Mouse (Mus musculus): ENCODE data around the gene Ago3.

Ago3 gene

GRCm38 (mm10) chr4:126415707-126416106 lies 13.6 kb downstream of the Ago3 start:
- no peak for DNase-seq

- no peak for DNase-seq
Measured at GRCm38 (mm10) chr4:126412526-126412925, 16.8 kb downstream of the Ago3 start.

- peak in 1 of 2 experiments; percentile 5 for DNase-seq
Measured at GRCm38 (mm10) chr4:126371497-126371896, 57.9 kb downstream of the Ago3 start.

GRCm38 (mm10) chr4:126360069-126360468 lies 69.3 kb downstream of the Ago3 start:
- no peak for DNase-seq

- DNase-seq, result no peak
Measured at GRCm38 (mm10) chr4:126343451-126343850, 85.9 kb downstream of the Ago3 start.

GRCm38 (mm10) chr4:126339461-126339860 lies 89.9 kb downstream of the Ago3 start:
- no peak for DNase-seq

- peak; percentile 42 to 59 for DNase-seq
Measured at GRCm38 (mm10) chr4:126332358-126332757, 97.0 kb downstream of the Ago3 start.

GRCm38 (mm10) chr4:126331751-126332150 lies 97.6 kb downstream of the Ago3 start:
- no peak for DNase-seq

GRCm38 (mm10) chr4:126330295-126330694 lies 99.1 kb downstream of the Ago3 start:
- DNase-seq, result no peak

GRCm38 (mm10) chr4:126326036-126326435 lies 103.3 kb downstream of the Ago3 start:
- DNase-seq, result no peak

- DNase-seq, result peak; percentile 63 to 67
Measured at GRCm38 (mm10) chr4:126325281-126325861, 104.0 kb downstream of the Ago3 start, which contains the start of gene Tekt2. TSS of gene Tekt2 (minus strand) at chr4:126325688.

- DNase-seq, result peak; percentile 83 to 86
Measured at GRCm38 (mm10) chr4:126324861-126325260, 104.5 kb downstream of the Ago3 start.

- DNase-seq, result no peak
Measured at GRCm38 (mm10) chr4:126322646-126323045, 106.7 kb downstream of the Ago3 start.

- peak in 1 of 2 experiments; percentile 40 for DNase-seq
Measured at GRCm38 (mm10) chr4:126321854-126322511, 107.4 kb downstream of the Ago3 start.

- DNase-seq, result peak; percentile 100
Measured at GRCm38 (mm10) chr4:126321111-126321853, 108.1 kb downstream of the Ago3 start, which contains the start of gene Adprhl2. TSS of gene Adprhl2 (minus strand) at chr4:126321703.

- DNase-seq, result no peak
Measured at GRCm38 (mm10) chr4:126319806-126320205, 109.5 kb downstream of the Ago3 start.

GRCm38 (mm10) chr4:126316443-126317040 lies 112.8 kb downstream of the Ago3 start:
- peak; percentile 62 to 72 for DNase-seq

GRCm38 (mm10) chr4:126315931-126316330 lies 113.4 kb downstream of the Ago3 start:
- peak; percentile 74 to 76 for DNase-seq

- peak in 1 of 2 experiments; percentile 27 for DNase-seq
Measured at GRCm38 (mm10) chr4:126314393-126314792, 115.0 kb downstream of the Ago3 start.

- no peak for DNase-seq
Measured at GRCm38 (mm10) chr4:126313202-126313601, 116.2 kb downstream of the Ago3 start.

GRCm38 (mm10) chr4:126311566-126312200 lies 117.7 kb downstream of the Ago3 start:
- no peak for DNase-seq

- DNase-seq, result no peak
Measured at GRCm38 (mm10) chr4:126310344-126310743, 119.0 kb downstream of the Ago3 start.

GRCm38 (mm10) chr4:126309922-126310309 lies 119.4 kb downstream of the Ago3 start:
- DNase-seq, result peak; percentile 97 to 98
